8 mouse cellular contexts compared by ENCODE assay signal in genomic region chr13:52628602-52629001, GRCm38 (mm10). TPM values are rescaled to one million over a fixed set of nuclear protein-coding genes. Genes with fewer than 3 reads are reported as not detected.
DNase-seq lines count a peak whose midpoint lies in the region; ATAC-seq lines count a peak whose summit lies in the region.

No protein-coding gene starts in this region.

- H3K36me3 ChIP-seq in liver, embryonic 11.5 days (ENCODE audit: control insufficient read depth, insufficient read depth, low read length): no peaks in the 10 kb centered on the region
- H3K36me3 ChIP-seq in hindbrain, embryonic 15.5 days: no peaks in the 10 kb centered on the region
- H3K36me3 ChIP-seq in limb, embryonic 10.5 days: no peaks in the 10 kb centered on the region
- H3K36me3 ChIP-seq in neural tube, embryonic 11.5 days (ENCODE audit: control insufficient read depth, insufficient read depth, low read length): no peaks in the 10 kb centered on the region

- no peak overlapping the region for H3K4me2 ChIP-seq in liver, embryonic 11.5 days
- H3K4me2 ChIP-seq in hindbrain, embryonic 15.5 days: no peak overlapping the region
- H3K4me2 ChIP-seq in neural tube, embryonic 11.5 days (ENCODE audit: low read depth): no peak overlapping the region

- H3K27ac ChIP-seq in liver, embryonic 11.5 days (ENCODE audit: low read depth, low read length): no peak overlapping the region
- no peak overlapping the region for H3K27ac ChIP-seq in hindbrain, embryonic 15.5 days (replicated peaks)
- no peak overlapping the region for H3K27ac ChIP-seq in limb, embryonic 10.5 days
- H3K27ac ChIP-seq in neural tube, embryonic 11.5 days (ENCODE audit: low read depth, low read length): no peak overlapping the region

- no peak; the same call in 1 of the 2 replicates for ATAC-seq in liver, embryonic 11.5 days (replicated peaks; ENCODE audit: low FRiP score)
- ATAC-seq in common myeloid progenitor, adult 5-6 weeks (replicated peaks; ENCODE audit: low read depth, poor library complexity, severe bottlenecking): peak; percentile 75
- peak; percentile 51; the same call in 1 of the 2 replicates for ATAC-seq in hindbrain, embryonic 15.5 days (ENCODE audit: low FRiP score, low read depth)
- ATAC-seq in neural tube, embryonic 11.5 days (ENCODE audit: insufficient read depth, low FRiP score, low TSS enrichment): no peak

- H3K4me3 ChIP-seq in liver, embryonic 11.5 days (ENCODE audit: low read depth, low read length): no peak overlapping the region
- no peak overlapping the region for H3K4me3 ChIP-seq in hindbrain, embryonic 15.5 days
- H3K4me3 ChIP-seq in limb, embryonic 10.5 days: no peak overlapping the region
- H3K4me3 ChIP-seq in neural tube, embryonic 11.5 days (ENCODE audit: low read depth, low read length): no peak overlapping the region

- peak; percentile 40 for DNase-seq in liver
- DNase-seq in liver, embryonic 11.5 days (ENCODE audit: low spot score): no peak
- peak; percentile 34 for DNase-seq in T-cell, adult 2 months (ENCODE audit: low spot score)
- DNase-seq in limb, embryonic 10.5 days (ENCODE audit: low spot score): peak; percentile 70
- peak; percentile 68 for DNase-seq in neural tube, embryonic 11.5 days (ENCODE audit: low spot score)
- DNase-seq in thymus, postnatal 36 days: peak; percentile 58 to 61

- H3K9ac ChIP-seq in liver, embryonic 11.5 days (ENCODE audit: low read depth, low read length): no peak overlapping the region
- H3K9ac ChIP-seq in hindbrain, embryonic 15.5 days: no peak overlapping the region
- H3K9ac ChIP-seq in neural tube, embryonic 11.5 days (ENCODE audit: low read length): no peak overlapping the region

- no peaks in the 10 kb centered on the region for H3K27me3 ChIP-seq in liver, embryonic 11.5 days (replicated peaks; ENCODE audit: control insufficient read depth, insufficient read depth, low read length)
- no peaks in the 10 kb centered on the region for H3K27me3 ChIP-seq in hindbrain, embryonic 15.5 days
- 0 out of 2 replicates have a peak, but pooled peaks cover 6% of the 10 kb centered on the region for H3K27me3 ChIP-seq in limb, embryonic 10.5 days (ENCODE audit: low read depth, poor library complexity, severe bottlenecking)
- H3K27me3 ChIP-seq in neural tube, embryonic 11.5 days (ENCODE audit: control insufficient read depth, insufficient read depth, low read length): no peaks in the 10 kb centered on the region

- H3K9me3 ChIP-seq in liver, embryonic 11.5 days (ENCODE audit: control insufficient read depth, low read length): no peaks in the 10 kb centered on the region
- H3K9me3 ChIP-seq in hindbrain, embryonic 15.5 days: no peaks in the 10 kb centered on the region
- no peaks in the 10 kb centered on the region for H3K9me3 ChIP-seq in limb, embryonic 10.5 days (replicated peaks)
- no peaks in the 10 kb centered on the region for H3K9me3 ChIP-seq in neural tube, embryonic 11.5 days (ENCODE audit: control insufficient read depth, low read length)

- H3K4me1 ChIP-seq in liver, embryonic 11.5 days (replicated peaks; ENCODE audit: control insufficient read depth, insufficient read depth, low read length): no peaks in the 10 kb centered on the region
- no peaks in the 10 kb centered on the region for H3K4me1 ChIP-seq in hindbrain, embryonic 15.5 days (replicated peaks)
- no peaks in the 10 kb centered on the region for H3K4me1 ChIP-seq in limb, embryonic 10.5 days
- H3K4me1 ChIP-seq in neural tube, embryonic 11.5 days (ENCODE audit: control insufficient read depth, insufficient read depth, low read length): no peaks in the 10 kb centered on the region

- 46% methylated on average over 9 of the region's 9 CpGs for WGBS in liver, embryonic 11.5 days
- 32% methylated on average over 9 of the region's 9 CpGs for WGBS in hindbrain, embryonic 15.5 days
- WGBS in limb, embryonic 10.5 days: 45% methylated on average over 9 of the region's 9 CpGs
- 40% methylated on average over 9 of the region's 9 CpGs for WGBS in neural tube, embryonic 11.5 days

RNA-seq across cellular contexts. Expression of gene Syk, which starts 45.6 kb away (rescaled TPM):
- 10.1 and 10.7 TPM in 2 replicates for polyA plus RNA-seq in liver, embryonic 11.5 days (2014; fragmentation: Nextera tagmentation; extraction: Ambion mirVana)
- 79.3 and 83.0 TPM in 2 replicates for total RNA-seq in common myeloid progenitor, adult 5-6 weeks (2017)
- polyA plus RNA-seq in hindbrain, embryonic 15.5 days (2015; fragmentation: Nextera tagmentation; extraction: Ambion mirVana): 1.2 and 1.4 TPM in 2 replicates
- polyA plus RNA-seq in limb, embryonic 10.5 days (2016; fragmentation: Nextera tagmentation; extraction: Ambion mirVana): 2.0 and 2.5 TPM in 2 replicates
- polyA plus RNA-seq in neural tube, embryonic 11.5 days (2014; fragmentation: Nextera tagmentation; extraction: Ambion mirVana): 3.8 and 3.9 TPM in 2 replicates

Comparison
In these comparisons a context has a peak if more than half of its experiments do, and no peak if none do; other contexts are left out.
1. ATAC-seq: peak in common myeloid progenitor, adult 5-6 weeks (single experiment) and hindbrain, embryonic 15.5 days (single experiment); none in liver, embryonic 11.5 days (single experiment) and neural tube, embryonic 11.5 days (single experiment).